Mouse (Mus musculus) embryonic facial prominence, embryonic 13.5 days (tissue): ENCODE data around the gene Plcxd2. TPM values are rescaled to one million over a fixed set of nuclear protein-coding genes. Genes with fewer than 3 reads are reported as not detected.

Source experiments
- polyA plus RNA-seq: library from polyadenylated mRNA; unstranded; fragments of >200 nt; fragmentation: Nextera tagmentation; extraction: Ambion mirVana; gene quantifications from 2 replicates; pipeline ENCODE4 v1.2.1, GENCODE M21; 2015

The Plcxd2 gene
- polyA plus RNA-seq, 1 experiment from 2014 or later = 0.98 TPM

Other genes starting within 250 kb of the Plcxd2 start
- gene Phldb2, start 56.6 kb downstream of the Plcxd2 start, polyA plus RNA-seq = 51.5 and 55.0 TPM in 2 replicates
- gene Cd96, start 110.0 kb upstream of the Plcxd2 start, polyA plus RNA-seq = 0.15 TPM in 1 of 2 replicates, not detected in the other
- 3.6 and 7.3 TPM in 2 replicates for gene Gm4737, start 144.9 kb upstream of the Plcxd2 start, polyA plus RNA-seq